Mouse (Mus musculus): ENCODE results near the gene Cyp2w1.
A peak's percentile ranks its signal among the peaks of the same experiment; 100 is the strongest.
"Not testable (repeated sequence)": the region's sequence is repeated elsewhere in the genome, so short reads cannot be mapped to it uniquely, and the experiment has no call there.

Gene Cyp2w1

GRCm38 (mm10) chr5:139332590-139333272 is 19.7 kb upstream of the Cyp2w1 start:
- no peak for DNase-seq

DNA sequence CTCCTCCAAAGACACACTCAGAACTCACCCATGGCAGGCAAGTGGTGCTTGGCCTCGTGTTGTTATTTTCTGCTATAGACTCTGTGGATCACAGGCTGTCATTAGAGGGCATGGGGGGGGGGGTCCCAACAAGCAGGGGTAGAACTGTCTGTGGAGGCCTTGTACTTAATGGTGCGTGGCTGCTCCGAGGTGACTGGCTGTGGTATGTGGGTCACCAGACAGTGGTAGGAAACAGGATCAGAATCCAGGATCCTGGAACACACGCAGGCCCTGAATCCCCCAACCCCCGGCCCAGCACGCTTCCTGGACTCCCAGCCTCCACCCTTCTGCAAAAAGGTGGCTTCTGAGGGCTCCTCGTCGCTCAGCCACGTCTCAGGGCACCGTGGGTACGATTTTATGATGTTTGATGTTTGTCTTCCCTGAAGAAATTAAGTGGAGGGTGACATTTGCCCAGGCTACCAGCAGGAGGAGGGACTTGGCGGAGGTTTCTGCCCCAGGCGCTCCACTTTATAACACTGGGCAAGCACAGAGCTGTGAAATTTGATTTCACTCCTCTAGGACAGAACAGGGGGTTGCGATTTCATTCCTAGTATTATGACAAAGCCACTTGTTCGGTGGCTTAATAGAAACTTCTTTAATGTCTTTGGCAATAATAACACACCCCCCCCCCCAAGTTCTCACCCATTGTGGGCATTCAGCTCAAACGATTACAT is 19.0 kb upstream of the Cyp2w1 start:
- DNase-seq = no peak

DNA sequence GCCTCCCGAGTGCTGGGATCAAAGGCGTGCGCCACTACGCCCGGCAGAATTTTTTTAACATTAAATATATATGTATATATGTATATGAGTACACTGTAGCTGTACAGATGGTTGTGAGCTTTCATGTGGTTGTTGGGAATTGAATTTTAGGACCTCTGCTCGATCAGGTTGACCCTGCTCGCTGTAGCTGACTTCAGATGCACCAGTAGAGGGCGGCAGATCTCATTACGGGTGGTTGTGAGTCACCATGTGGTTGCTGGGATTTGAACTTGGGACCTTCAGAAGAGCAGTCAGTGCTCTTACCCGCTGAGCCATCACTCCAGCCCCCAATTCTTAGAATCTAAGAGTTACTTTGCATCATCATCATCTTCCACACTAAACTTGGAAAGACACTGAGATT is 18.0 kb upstream of the Cyp2w1 start:
- not testable (repeated sequence) for DNase-seq

GRCm38 (mm10) chr5:139335634-139336033 is 16.8 kb upstream of the Cyp2w1 start:
- no peak for DNase-seq

DNA sequence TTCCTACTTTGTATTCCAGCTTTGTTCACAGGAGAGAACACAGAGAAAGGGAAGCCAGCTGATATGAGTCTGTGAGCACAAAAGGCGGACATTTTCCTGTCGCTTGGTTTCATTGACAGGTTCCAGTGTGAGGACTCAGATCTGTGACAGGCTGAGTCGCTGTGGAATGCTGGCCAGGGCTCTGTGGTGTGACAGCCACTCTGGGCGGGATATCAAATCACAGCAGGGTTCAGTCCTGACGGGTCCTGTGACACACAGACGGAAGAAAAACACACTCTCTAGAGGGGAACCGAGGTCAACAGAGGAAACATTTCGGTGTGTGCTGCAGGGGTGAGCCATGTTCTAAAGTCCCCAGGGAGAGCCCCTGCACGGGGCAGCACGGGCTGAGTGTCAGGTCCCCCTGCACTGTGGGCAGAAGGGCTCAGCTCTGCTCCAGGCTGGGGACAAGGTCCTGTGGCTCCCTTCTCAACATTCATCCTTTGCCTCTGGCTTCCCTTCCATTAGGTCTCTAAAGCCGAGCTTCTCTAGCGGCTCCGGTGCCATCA is 14.5 kb upstream of the Cyp2w1 start:
- DNase-seq = no peak

DNA sequence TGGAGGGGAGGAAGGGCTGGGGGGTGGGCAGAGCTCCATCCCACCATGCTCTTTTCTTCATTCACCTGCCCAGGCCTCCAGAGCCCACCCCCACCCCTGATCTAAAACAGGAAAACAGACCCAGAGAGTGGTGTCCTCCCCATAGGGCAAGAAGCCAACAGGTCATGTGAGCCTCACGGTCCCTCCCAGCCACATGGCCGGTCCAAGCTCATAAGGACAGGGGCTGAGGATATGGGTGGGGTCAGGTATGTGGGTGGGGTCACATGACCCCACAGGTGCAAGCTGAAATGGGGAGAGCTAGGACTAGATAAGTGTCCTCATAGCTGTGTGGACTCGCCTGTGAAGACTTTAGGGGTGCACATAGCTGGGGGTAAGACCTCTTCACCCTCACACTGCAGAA is 14.0 kb upstream of the Cyp2w1 start:
- no peak for DNase-seq

GRCm38 (mm10) chr5:139338891-139339290 is 13.5 kb upstream of the Cyp2w1 start:
- no peak for DNase-seq

DNA sequence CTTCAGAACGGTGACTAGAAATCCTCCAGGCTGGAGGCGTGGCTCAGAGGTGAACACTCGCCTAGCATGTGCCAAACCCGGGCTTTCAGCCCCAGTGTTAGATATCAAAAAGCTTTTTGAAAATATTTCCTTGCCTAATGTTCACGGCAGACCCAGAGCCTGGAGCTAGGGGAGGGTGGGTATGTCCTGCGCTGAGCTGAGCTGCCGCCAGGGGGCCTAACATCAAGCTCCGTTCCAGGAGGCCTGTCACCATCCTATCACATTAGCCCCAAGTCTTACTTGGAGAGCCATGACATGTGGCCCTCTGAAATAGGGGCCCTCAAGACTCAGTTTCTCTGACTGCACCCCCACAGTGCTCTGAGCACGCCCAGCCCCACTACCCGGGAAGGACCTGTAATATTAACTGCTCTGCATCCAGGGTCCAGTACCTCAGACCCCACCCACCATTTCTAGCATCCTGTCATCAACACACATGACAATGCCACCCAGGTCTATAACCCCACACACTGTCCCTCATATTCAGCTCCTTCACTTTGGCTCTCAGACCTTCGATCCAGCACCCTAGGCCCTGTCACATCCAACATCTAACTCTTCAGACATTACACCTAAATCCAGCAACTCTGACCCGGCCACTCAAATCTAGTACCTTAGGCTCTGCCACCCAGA is 8.3 kb upstream of the Cyp2w1 start:
- DNase-seq = peak; percentile 58

GRCm38 (mm10) chr5:139344687-139345363 is 7.6 kb upstream of the Cyp2w1 start:
- peak; percentile 94 for DNase-seq

DNA sequence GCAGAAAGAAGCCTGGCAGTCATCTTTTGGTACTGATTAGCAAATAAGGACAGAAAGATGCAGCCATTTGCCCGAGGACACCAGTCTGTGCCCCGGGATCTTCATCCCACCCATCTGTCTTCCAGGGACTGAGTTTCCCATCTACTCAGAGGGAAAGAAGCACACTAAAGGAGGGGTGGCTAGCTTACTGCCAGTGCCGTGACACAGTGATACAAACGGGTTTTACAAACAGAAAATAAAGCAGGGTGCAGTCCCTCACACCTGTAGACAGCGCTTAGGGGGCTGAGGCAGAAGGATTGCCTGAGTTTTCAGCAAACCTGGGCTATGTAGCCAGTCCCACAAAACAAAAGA is 7.1 kb upstream of the Cyp2w1 start:
- no peak for DNase-seq

- no peak for DNase-seq
Observed at GRCm38 (mm10) chr5:139347225-139347624, 5.2 kb upstream of the Cyp2w1 start.

DNA sequence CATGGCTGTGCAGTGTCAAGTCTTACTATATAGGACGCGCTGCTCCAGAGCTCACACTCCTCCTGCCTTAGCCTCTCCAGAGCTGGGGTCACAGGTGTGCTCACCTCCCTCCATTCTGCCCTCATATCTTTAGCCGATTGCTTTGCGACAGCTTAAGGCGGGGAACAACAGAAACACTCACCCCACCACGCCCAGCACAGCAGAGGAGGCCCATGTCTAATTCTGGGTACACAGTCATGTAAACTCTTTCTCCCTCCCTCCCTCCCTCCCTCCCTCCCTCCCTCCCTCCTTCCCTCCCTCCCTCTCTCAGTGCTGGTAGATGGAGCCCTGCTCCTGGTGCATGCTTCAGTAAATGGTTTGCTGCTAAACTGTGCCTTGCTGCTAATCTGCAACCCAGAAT is 2.7 kb upstream of the Cyp2w1 start:
- no peak for DNase-seq

DNA sequence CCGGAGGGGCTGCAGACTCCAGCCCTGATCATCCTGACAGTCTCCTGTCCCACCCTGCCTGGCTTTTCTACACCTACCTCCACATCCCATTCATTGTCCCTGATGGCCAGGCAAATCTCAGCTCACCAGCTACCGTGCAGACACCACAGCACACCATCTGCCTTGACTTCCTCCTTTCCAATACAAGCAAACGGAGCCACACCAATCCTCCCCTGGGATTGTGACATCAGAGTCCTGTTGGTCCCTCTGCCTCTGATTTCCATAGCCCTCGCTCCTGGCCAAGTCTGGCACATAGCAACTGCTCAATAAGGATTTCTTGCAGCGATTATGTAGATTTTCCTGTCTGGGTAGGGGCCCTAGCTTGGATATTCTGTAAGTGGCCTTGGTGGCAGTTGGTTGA is 1.3 kb upstream of the Cyp2w1 start, which contains the start of gene Cox19:
Gene Cox19, minus strand, starts transcription at position 285 of the 400 bp plus-strand sequence.
- DNase-seq = no peak

GRCm38 (mm10) chr5:139351628-139352027 is 789 bp upstream of the Cyp2w1 start:
- no peak for DNase-seq

GRCm38 (mm10) chr5:139353496-139353895 is 1.1 kb downstream of the Cyp2w1 start:
- no peak for DNase-seq

- no peak for DNase-seq
Observed at GRCm38 (mm10) chr5:139353946-139354345, 1.5 kb downstream of the Cyp2w1 start.

DNA sequence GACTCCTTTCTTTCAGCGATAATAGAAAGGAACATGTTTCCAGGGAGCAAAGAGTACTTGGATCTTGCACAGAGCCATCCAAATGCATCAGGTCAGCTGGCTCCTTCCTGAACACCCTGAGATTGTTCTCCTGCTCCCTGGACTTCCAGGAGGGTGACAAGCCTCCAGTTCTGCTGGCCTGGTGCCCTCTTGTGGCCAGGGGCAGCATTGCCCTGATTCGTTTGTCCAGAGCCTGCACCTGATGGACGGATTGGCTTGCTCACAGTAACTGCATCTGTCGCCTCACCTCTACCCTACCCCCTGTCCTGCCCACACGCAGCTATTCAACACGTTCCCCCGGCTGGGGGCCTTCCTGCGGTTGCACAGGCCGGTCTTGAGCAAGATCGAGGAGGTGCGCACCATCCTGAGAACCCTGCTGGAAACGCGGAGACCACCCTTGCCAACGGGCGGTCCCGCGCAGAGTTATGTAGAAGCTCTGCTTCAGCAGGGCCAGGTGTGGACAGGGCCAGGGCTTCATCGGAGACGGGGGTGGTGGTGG is 2.9 kb downstream of the Cyp2w1 start:
- peak; percentile 73 for DNase-seq

GRCm38 (mm10) chr5:139358653-139359052 is 6.2 kb downstream of the Cyp2w1 start:
- DNase-seq = no peak

- no peak for DNase-seq
Observed at GRCm38 (mm10) chr5:139359244-139359643, 6.8 kb downstream of the Cyp2w1 start.

DNA sequence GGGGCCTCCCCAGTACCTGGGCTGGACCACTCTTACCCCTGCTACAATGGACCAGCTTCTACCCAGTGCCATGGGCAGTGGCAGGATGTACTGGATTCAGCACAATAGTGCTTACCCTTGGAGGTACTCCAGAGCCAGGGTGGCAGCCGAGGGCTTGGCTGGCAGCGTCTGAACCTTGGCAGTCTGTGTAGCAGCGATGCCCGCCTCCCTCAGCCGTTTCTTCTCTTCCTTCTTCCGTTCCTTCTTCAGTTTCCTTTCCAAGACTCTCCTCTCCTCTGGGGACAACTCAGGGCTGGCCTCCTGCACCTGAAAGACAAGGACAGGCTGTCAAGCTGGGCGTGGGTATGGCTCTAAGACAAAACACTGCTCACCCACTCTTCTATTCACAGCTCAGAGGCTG is 11.4 kb downstream of the Cyp2w1 start:
- no peak for DNase-seq

DNA sequence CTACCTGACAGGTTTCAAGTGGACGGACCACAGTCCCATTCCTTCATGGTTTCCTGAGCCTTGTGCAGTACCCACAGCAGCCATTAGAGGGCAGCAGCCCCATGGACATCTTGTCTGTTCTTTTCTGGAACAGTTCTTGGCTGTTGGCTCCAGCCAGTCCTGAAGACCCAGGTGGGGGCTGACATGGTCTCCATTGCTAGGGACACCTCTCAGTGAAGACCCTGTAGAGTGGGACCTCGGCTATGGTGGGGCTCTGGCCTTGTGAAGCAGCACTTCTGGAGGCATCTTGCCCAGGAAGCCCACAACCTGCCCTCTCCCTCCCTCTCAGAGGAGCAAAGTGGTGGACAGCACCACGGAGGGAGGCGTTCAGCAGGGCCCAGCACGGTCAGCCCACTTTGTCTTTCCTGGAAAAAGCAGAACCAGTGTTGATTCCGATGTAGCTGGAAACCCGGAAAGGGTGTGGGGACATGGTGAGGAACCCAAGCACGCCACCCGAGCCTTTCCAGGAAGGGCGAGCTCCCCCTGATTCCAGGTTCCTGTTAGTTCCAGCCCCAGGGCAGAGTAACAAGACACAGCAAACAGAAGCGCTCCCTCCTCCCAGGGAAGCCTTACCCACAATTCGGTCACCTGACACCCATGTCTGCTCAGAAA is 12.0 kb downstream of the Cyp2w1 start:
- DNase-seq = peak; percentile 81

DNA sequence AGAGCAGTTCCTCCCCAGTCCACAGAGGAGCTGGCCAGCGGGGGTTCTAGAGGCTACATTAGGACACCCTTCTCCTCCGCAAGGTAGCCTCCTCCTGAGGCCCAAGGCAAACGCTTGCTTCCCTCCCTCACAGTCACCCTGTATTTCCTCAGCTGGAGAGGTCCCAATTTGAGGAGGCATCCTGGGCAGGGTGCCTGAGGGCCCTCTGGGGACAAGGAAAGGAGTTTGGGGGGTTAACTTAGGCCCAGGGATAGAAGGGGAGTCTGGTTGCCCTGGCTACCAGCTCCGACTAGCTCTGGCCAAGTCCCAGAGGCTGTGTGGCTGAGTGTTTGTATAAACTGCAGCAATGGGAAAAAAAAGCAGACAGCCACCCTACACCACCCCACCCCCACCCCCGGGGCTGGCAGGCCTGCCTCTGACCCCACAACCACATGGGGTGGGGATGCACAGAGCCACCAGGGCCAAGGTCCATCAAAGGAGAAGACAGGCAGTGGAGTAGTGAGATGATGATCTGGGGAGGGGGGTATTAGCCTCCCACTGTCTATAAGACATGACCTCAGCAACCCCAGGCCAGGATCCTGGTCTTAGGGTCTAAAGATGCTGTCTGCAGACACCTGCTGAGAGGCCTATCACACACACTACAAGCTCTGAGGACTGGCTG is 12.6 kb downstream of the Cyp2w1 start:
- DNase-seq = no peak

Measured in layer of hippocampus, adult 9-11 months (tissue).